Mouse (Mus musculus): Measurements from ENCODE around the gene Fcamr. TPM values are rescaled to one million over a fixed set of nuclear protein-coding genes. Genes with fewer than 3 reads are reported as not detected.

The Fcamr gene
- total RNA-seq, 2 experiments from 2014 or later: not detected

- ATAC-seq (replicated peaks; ENCODE audit: poor library complexity): no peak
Measured at GRCm38 (mm10) chr1:130801511-130801910, 809 bp downstream of the Fcamr start.

GRCm38 (mm10) chr1:130802976-130803375, 2.3 kb downstream of the Fcamr start:
- no peak for ATAC-seq (replicated peaks; ENCODE audit: poor library complexity)

DNA sequence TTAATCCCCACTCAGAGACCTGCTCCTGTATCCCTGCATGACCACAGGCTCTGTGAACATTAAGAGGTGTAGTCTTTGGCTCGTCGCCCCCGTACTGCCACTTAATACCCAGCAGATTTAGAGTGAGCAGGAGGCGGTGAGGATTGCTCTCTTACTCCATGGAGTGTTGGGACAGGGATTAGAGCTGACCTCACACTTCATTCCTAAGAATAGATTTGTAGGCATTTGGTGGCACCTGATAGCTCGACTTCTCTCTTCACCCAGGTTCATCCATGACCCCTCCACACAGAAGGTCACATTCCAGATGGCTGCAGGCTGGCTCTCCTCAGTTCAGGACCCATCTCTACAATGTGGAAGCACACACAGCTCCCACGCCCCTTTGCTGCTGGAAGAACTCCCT, 3.6 kb downstream of the Fcamr start:
- ATAC-seq (replicated peaks; ENCODE audit: poor library complexity): no peak

DNA sequence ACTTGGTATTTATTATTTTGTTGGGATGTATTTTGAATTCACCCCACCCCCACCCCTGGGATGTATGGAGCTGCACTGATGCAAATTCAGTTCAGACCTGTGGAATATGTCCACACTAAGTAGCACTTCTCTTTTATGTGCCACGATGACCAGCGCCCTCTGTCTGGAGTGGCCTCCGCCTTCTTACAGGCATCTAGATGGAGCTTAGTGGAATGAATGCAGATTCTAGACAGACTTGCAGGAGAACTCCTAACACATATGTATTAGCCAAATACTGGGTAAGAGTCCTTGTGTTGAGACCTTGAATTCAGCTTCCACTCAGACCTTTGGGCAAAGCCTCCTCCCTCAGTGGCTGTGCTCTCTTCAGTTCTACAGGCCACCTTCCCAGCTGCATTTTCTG, 10.2 kb downstream of the Fcamr start:
- ATAC-seq (replicated peaks; ENCODE audit: poor library complexity): no peak

- no peak for ATAC-seq (replicated peaks; ENCODE audit: poor library complexity)
Measured at GRCm38 (mm10) chr1:130811316-130811715, 10.6 kb downstream of the Fcamr start.

DNA sequence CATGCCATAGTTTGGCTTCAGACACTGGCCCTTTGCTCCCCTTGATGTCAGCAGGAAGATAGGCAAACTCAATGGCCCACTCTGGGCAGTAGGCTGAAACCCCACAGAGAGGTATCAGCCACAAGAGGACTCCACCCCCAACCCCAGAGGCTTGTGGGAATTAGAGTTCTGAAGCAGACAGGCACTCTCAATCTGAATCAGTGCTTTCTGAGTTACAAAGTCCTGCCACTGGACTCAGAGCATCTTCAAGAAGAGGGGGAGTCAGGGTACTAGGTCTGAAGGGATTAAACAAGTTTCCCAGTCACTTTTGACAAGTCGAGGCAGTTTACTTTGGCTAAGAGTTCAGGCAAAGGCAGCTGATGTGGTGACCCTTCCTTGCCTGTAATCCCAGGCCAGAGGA, 19.0 kb downstream of the Fcamr start:
- no peak for ATAC-seq (replicated peaks; ENCODE audit: poor library complexity)

- ATAC-seq (replicated peaks; ENCODE audit: poor library complexity): 0 out of 2 replicates have a peak, but pooled peaks have one; percentile 30
Measured at GRCm38 (mm10) chr1:130820316-130821148, 19.8 kb downstream of the Fcamr start.

- peak; percentile 47 for ATAC-seq (replicated peaks; ENCODE audit: poor library complexity)
Measured at GRCm38 (mm10) chr1:130821149-130821471, 20.4 kb downstream of the Fcamr start.

GRCm38 (mm10) chr1:130821911-130822625, 21.4 kb downstream of the Fcamr start:
- no peak for ATAC-seq (replicated peaks; ENCODE audit: poor library complexity)

DNA sequence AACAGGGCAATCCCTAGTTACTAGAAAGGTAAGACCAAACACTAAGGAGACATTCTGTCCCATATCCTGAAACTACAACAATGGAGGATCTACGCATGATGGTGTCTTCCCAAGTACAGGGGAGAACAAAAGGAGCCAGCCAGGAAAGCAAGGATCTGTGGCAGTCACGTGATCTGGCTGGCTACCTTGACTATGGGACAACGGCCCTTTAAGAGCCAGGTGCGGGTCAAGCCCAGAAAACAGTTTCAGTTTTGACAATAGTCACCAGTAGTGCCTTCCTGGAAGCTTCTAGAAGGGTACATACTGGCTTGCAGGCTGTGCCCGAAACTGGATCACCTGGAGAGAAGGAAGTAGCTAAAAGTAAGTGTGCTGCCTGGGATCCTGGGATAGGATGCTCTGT, 25.7 kb downstream of the Fcamr start, which contains the start of gene Pigr:
Gene Pigr, plus strand, starts transcription at position 237 of the 400 bp plus-strand sequence.
- ATAC-seq (replicated peaks; ENCODE audit: poor library complexity): no peak

- no peak for ATAC-seq (replicated peaks; ENCODE audit: poor library complexity)
Measured at GRCm38 (mm10) chr1:130828656-130829055, 28.0 kb downstream of the Fcamr start.

GRCm38 (mm10) chr1:130829906-130830830, 29.5 kb downstream of the Fcamr start:
- ATAC-seq (replicated peaks; ENCODE audit: poor library complexity): no peak

- ATAC-seq (replicated peaks; ENCODE audit: poor library complexity): no peak
Measured at GRCm38 (mm10) chr1:130832230-130833149, 31.8 kb downstream of the Fcamr start.

- ATAC-seq (replicated peaks; ENCODE audit: poor library complexity): no peak
Measured at GRCm38 (mm10) chr1:130835161-130835936, 34.6 kb downstream of the Fcamr start.

GRCm38 (mm10) chr1:130838288-130838687, 37.6 kb downstream of the Fcamr start:
- ATAC-seq (replicated peaks; ENCODE audit: poor library complexity): peak; percentile 70

DNA sequence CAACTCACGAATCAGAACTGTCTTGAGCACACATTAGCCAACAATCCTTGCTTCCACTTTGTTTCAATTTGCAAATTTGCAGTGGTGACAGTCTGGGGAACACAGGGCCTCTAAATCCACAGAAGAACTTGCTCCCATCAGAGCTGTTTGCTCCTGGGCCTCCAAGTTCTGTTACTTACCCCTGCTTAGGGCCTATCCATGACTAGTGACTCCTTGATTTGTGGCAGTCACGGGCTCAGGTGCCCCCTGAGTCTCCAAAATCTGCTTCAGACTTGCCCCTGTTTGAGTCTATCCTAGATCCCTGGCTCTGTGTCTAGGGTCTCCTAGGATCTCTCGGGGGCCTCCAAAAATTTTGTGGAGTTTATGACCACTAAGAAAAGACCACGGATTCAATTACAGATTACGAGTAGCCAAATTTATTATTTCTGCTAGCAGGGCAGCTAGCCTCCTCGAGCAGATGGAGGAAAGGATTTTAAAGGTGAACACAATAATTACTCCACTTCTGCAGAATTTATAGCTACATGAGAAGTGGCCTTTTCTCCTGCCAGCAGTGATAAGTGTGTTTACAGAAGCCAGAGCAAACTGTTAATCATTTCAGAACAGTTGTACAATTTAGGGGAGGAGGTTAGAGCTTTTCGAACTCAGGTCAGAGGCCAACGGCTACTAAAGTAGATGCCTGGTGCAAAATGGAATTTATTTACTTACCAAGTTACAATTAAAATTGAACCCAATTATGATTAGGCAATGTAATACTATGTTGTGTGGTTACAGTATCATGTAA, 40.1 kb downstream of the Fcamr start:
- no peak for ATAC-seq (replicated peaks; ENCODE audit: poor library complexity)

DNA sequence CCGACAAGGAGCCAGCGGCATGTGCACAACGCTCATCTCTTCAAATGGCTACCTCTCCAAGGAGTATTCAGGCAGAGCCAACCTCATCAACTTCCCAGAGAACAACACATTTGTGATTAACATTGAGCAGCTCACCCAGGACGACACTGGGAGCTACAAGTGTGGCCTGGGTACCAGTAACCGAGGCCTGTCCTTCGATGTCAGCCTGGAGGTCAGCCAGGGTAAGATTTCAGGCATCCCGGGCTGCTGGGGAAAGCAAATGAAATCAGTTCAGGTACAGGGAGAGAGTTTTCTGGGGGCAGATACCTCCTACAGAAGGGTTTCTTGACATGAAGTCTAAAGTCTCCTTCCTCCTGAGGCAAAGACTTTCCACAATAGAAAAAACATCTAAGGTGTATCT, 40.9 kb downstream of the Fcamr start:
- ATAC-seq (replicated peaks; ENCODE audit: poor library complexity): no peak

- no peak for ATAC-seq (replicated peaks; ENCODE audit: poor library complexity)
Measured at GRCm38 (mm10) chr1:130844516-130844915, 43.8 kb downstream of the Fcamr start.

Data from megakaryocyte progenitor cell, adult 5-6 weeks (primary cell).